Mouse (Mus musculus) hindbrain, postnatal 0 days (tissue): ENCODE data around the gene Clock. TPM values are rescaled to one million over a fixed set of nuclear protein-coding genes. Genes with fewer than 3 reads are reported as not detected.

ENCODE experiments used
- ATAC-seq: fragments of 200-750 bp; cut with Nextera tagmentation; 2 replicates; pipeline ENCODE4 v1.8.0; 2017; ENCODE audit warnings: mild to moderate bottlenecking, moderate TSS enrichment, moderate library complexity
- DNase-seq: peaks from one replicate; pipeline ENCODE4 v3.0.0-alpha.2; 2015; ENCODE audit warnings: low spot score
- H3K27ac ChIP-seq: fragments of 300-500 bp; sonication (generic); 2 replicates; pipeline ENCODE4 v1.5.1; 2014; ENCODE audit warnings: mild to moderate bottlenecking
- H3K27me3 ChIP-seq: fragments of 300-500 bp; sonication (generic); 2 replicates; pipeline ENCODE4 v1.6.1; 2014; ENCODE audit warnings: low read length, mixed read lengths; ENCODE audit not compliant: insufficient read depth
- H3K36me3 ChIP-seq: fragments of 300-500 bp; sonication (generic); 2 replicates; pipeline ENCODE4 v1.6.1; 2014; ENCODE audit warnings: low read length, mixed read lengths; ENCODE audit not compliant: insufficient read depth
- H3K4me1 ChIP-seq: fragments of 300-500 bp; sonication (generic); 2 replicates; pipeline ENCODE4 v1.6.1; 2014; ENCODE audit warnings: antibody characterized with exemption, low read length, mixed read lengths; ENCODE audit not compliant: insufficient read depth
- H3K4me2 ChIP-seq: fragments of 300-500 bp; sonication (generic); 2 replicates; pipeline ENCODE4 v1.6.1; 2014; ENCODE audit warnings: low read depth, mild to moderate bottlenecking, low read length, moderate library complexity, mixed read lengths
- H3K4me3 ChIP-seq: fragments of 300-500 bp; sonication (generic); 2 replicates; pipeline ENCODE4 v1.5.1; 2014; ENCODE audit warnings: low read length
- H3K9ac ChIP-seq: fragments of 300-500 bp; sonication (generic); replicated peaks from 2 replicates; pipeline ENCODE4 v1.6.1; 2014; ENCODE audit warnings: mild to moderate bottlenecking, low read length, moderate library complexity, mixed read lengths
- H3K9me3 ChIP-seq: fragments of 300-500 bp; sonication (generic); 2 replicates; pipeline ENCODE4 v1.6.1; 2016; ENCODE audit warnings: low read length, mixed read lengths
- CTCF ChIP-seq: IDR thresholded peaks from 2 replicates; pipeline ENCODE4 v1.5.1; 2016; ENCODE audit warnings: antibody characterized with exemption, control low read depth, low read depth
- WGBS: fragments of 180-500 bp; shearing (Covaris S2); extraction: QIAGEN DNeasy Blood & Tissue Kit; methylation state at CpG from one replicate; pipeline ENCODE4 v1.1.7; 2014; 5-methylcytosine and 5-hydroxymethylcytosine counted together
- polyA plus RNA-seq: library from polyadenylated mRNA; unstranded; fragments of >200 nt; fragmentation: Nextera tagmentation; extraction: Ambion mirVana; gene quantifications from 2 replicates; pipeline ENCODE4 v1.2.1, GENCODE M21; 2015
- total RNA-seq: library from RNA; depleted of rRNA; stranded (reverse); fragments of >200 nt; gene quantifications from 2 replicates; pipeline ENCODE4 v1.2.3, GENCODE M21; 2014

Clock gene
- total and polyA plus RNA-seq, 2 experiments from 2014 or later = 11.2 to 23.3 TPM

DNA sequence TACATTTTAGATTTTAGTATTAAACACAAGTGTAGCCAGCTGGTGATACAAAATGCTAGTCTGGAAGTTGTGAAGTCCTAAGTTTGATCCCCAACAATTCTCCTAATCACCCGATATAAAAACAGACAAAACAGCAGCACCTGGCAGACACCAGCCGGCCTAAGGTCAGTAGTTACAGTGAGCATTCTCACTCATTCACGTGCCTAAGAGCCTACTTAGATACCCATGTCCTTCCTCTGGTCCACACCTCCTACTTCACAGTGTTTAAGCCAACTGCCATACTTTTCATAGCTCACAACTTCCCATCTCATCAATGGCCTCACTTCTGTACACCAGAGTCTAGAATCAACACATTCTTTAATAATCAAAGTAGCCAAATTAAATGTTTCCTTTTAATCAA lies 61.3 kb downstream of the Clock start:
- Histone ChIP-seq H3K9ac (no peak overlapping the region), H3K27me3 (no peaks in the 10 kb centered on the region), H3K9me3 (no peaks in the 10 kb centered on the region), H3K4me3 (no peak overlapping the region), H3K36me3 (peaks cover 10% of the 10 kb centered on the region; the same call in 1 of the 2 replicates), H3K4me1 (no peaks in the 10 kb centered on the region), H3K27ac (no peak overlapping the region), H3K4me2 (no peak overlapping the region)
- ATAC-seq (no peak), DNase-seq (no peak)
- 86% methylated on average over 3 of the region's 3 CpGs for WGBS
- TF ChIP-seq CTCF = no peak

DNA sequence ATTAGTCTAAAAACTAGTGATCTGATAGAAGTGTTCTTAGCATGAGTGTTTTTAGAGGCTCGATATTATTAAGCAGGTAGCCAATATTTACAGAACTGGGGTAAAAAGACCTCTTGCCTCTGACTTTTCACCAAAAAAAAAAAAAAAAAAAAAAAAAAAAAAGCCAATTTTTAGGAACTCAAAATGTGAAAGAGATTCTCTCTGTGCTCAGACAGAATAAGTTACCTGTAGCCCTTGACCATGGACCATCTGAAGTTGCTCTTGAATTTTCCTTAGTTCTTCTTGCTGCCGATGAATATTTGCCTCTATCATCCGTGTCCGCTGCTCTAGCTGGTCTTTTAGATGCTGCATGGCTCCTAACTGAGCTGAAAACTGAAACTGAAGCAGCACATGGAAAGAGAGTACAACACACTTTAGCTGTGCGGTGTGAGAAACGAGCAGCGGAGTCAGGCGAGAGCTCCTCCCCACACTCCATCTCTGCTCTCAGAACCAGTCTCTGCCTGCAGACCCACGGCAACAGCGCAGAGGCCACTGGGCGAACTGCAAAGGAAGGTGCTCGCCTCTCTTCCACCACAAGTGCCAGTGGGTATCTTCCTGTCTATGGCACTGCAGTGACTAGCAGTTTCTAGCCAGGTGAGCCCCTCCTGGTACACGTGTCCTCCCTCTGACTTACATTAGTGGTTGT lies 73.3 kb downstream of the Clock start:
- WGBS = 92% methylated on average over 13 of the region's 13 CpGs
- H3K36me3 ChIP-seq = peaks cover 29% of the 10 kb centered on the region

DNA sequence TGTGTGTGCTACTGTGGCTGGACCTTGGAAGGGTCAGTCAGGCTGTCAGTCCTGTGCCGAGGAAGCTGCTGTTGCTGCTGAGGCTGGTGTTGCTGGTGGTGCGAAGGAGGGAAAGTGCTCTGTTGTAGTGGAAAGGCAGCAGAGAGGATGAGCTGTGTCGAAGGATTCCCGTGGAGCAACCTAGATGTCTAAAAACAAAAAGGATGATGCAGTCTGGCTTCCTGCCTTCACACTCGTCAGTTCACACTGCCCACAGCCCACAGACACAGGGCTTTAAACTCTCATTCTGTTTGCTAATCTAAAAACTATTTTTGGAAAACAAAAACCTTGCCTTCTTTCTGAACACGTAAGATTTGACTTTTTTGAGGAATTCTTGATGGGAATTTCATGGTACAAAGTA lies 87.9 kb downstream of the Clock start:
- no peaks in the 10 kb centered on the region for H3K4me1 ChIP-seq
- DNase-seq (no peak), ATAC-seq (no peak)
- H3K4me2 ChIP-seq = no peak overlapping the region
- H3K27me3 ChIP-seq = no peaks in the 10 kb centered on the region
- H3K4me3 ChIP-seq = no peak overlapping the region
- peaks cover 21% of the 10 kb centered on the region; the same call in 1 of the 2 replicates for H3K36me3 ChIP-seq
- WGBS = 78% methylated on average over 6 of the region's 6 CpGs
- no peak for TF ChIP-seq CTCF
- H3K9me3 ChIP-seq = no peaks in the 10 kb centered on the region
- no peak overlapping the region for H3K9ac ChIP-seq
- no peak overlapping the region for H3K27ac ChIP-seq

More for the DNA sequence above, 73.3 kb downstream of the Clock start:
- Histone ChIP-seq H3K4me2 (no peak overlapping the region), H3K9ac (no peak overlapping the region), H3K9me3 (no peaks in the 10 kb centered on the region), H3K27me3 (no peaks in the 10 kb centered on the region), H3K4me1 (no peaks in the 10 kb centered on the region), H3K27ac (no peak overlapping the region), H3K4me3 (no peak overlapping the region)
- peak; percentile 3 for DNase-seq
- no peak for TF ChIP-seq CTCF
- ATAC-seq = no peak

DNA sequence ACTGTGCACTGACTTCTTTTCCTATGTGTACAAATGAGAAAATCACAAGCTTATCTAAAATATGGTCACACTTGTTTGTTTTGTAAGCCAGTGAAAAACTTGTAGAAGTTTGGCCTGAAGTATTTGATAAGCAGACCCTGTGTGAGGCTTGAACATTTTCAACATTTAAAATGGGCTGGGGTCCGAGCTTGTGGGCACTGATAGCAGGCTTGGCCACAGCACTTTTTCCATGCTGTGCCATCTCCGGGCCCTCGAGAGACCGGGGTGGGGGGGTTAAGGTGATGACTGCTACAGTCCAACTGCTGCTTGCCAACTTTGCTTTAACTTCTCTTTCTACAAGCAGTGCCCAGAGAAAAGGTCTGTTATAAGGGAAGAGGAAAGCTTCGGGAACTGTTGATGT lies 96.5 kb downstream of the Clock start:
- no peak for TF ChIP-seq CTCF
- Histone ChIP-seq H3K4me3 (no peak overlapping the region), H3K36me3 (peaks cover 39% of the 10 kb centered on the region), H3K27ac (no peak overlapping the region), H3K9ac (no peak overlapping the region), H3K4me2 (no peak overlapping the region), H3K27me3 (no peaks in the 10 kb centered on the region), H3K4me1 (no peaks in the 10 kb centered on the region), H3K9me3 (no peaks in the 10 kb centered on the region)
- DNase-seq (no peak), ATAC-seq (no peak)
- WGBS = 89% methylated on average over 5 of the region's 5 CpGs

DNA sequence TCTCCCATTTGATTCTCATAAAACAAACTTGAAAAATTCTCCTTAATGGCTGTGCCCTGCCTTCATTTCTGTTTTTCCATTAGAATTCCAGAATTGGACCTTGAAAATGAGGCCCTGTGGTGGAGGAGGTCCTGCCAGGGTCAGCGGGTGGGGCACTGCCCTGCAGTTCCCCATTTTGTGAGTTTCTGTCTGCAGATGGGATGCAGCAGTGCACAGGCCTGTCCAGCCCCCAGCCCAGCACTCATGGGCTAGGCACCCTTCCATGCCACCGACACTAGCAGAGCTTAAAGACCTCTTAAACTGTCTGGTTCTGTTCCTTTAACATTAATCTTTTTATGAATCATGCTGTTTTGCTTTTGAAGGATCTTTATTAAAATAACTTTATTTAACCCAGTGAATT lies 98.7 kb downstream of the Clock start:
- 90% methylated on average over 2 of the region's 2 CpGs for WGBS
- H3K9ac ChIP-seq = no peak overlapping the region
- H3K36me3 ChIP-seq = peaks cover 34% of the 10 kb centered on the region
- H3K4me1 ChIP-seq = no peaks in the 10 kb centered on the region
- no peak for ATAC-seq
- no peaks in the 10 kb centered on the region for H3K27me3 ChIP-seq
- no peak for TF ChIP-seq CTCF
- DNase-seq = no peak
- no peaks in the 10 kb centered on the region for H3K9me3 ChIP-seq
- no peak overlapping the region for H3K27ac ChIP-seq
- no peak overlapping the region for H3K4me2 ChIP-seq
- no peak overlapping the region for H3K4me3 ChIP-seq

DNA sequence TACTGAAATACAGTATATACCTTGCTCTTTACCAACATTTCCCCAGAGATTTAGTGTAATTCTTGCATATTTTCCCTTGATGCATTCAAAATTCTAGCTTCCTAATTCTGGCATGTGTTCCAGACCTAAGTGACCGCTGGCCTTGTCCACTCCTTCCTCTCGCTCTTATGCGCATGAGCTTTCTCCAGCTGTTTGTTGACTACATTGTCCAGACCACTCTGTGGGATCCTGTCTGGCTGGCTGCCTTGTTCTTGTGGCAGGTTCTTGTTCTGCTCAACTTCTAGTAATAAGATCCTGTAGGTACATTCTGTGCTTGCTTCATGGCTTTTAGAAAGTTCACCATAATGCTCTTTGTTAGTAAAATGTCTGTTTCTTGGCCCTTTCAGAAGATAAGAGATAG lies 101.4 kb downstream of the Clock start:
- H3K27me3 ChIP-seq = no peaks in the 10 kb centered on the region
- no peak for ATAC-seq
- peaks cover 39% of the 10 kb centered on the region for H3K36me3 ChIP-seq
- no peak overlapping the region for H3K9ac ChIP-seq
- H3K4me2 ChIP-seq = no peak overlapping the region
- no peaks in the 10 kb centered on the region for H3K9me3 ChIP-seq
- 90% methylated on average over 3 of the region's 3 CpGs for WGBS
- no peak overlapping the region for H3K27ac ChIP-seq
- DNase-seq = no peak
- H3K4me3 ChIP-seq = no peak overlapping the region
- no peak for TF ChIP-seq CTCF
- H3K4me1 ChIP-seq = no peaks in the 10 kb centered on the region

- no peak for TF ChIP-seq CTCF
- Histone ChIP-seq H3K36me3 (peaks cover 21% of the 10 kb centered on the region; the same call in 1 of the 2 replicates), H3K9me3 (no peaks in the 10 kb centered on the region), H3K27ac (no peak overlapping the region), H3K27me3 (no peaks in the 10 kb centered on the region), H3K4me3 (no peak overlapping the region), H3K4me1 (no peaks in the 10 kb centered on the region), H3K4me2 (no peak overlapping the region), H3K9ac (no peak overlapping the region)
- DNase-seq (no peak), ATAC-seq (no peak)
- WGBS = 94% methylated on average over 13 of the region's 13 CpGs
Measured at GRCm38 (mm10) chr5:76199346-76199745, 105.2 kb downstream of the Clock start.
